Mouse (Mus musculus): ENCODE data around the gene Tubgcp6.

DNA sequence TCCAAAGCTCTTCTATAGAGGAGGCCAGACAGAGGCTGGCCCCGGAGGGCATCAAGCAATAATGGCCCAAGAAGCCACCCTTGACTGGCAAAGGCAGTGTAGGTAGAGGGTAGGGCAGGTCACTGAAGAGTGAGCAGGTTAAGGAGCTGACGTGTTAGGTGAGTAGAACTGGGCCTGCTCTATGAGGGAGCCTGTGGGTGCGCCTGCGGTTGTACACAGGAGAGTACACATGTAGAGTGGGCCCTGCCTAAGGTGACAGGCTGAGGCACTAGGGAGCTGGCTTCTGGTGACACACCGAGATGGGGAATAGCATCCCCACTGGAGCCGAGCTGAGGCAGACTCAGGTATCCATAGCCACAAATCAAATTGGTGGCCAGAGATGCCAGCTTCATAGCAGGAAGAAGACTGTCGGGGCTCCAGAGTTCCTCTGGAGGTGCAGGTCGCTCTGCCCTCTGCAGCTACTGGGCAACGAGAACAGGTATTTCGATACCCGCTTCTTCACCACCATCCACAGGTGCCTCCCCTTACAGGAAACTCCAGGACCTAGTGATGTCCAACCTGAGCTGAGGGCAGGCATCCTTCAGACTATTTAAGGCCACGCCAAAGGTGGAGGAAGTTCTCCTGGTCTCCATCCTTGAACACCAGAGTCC, 62.0 kb downstream of the Tubgcp6 start:
- no peak for TF ChIP-seq CTCF (IDR thresholded peaks at IDR 0.05)
- no peak for TF ChIP-seq EP300 (IDR thresholded peaks at IDR 0.05)
